Mouse (Mus musculus) adrenal gland, postnatal 4 days (tissue): ENCODE data around the gene U2af1. TPM values are rescaled to one million over a fixed set of nuclear protein-coding genes. Genes with fewer than 3 reads are reported as not detected.
"Not testable (repeated sequence)": the region's sequence is repeated elsewhere in the genome, so short reads cannot be mapped to it uniquely, and the experiment has no call there.

Source experiments
- DNase-seq, 2 experiments: peaks; one replicate each; pipeline ENCODE4 v3.0.0; 2021 to 2022; ENCODE audit warnings: low spot score in 2 of 2, mixed read lengths in 2 of 2
- long read RNA-seq, 2 experiments: library from polyadenylated mRNA; stranded (forward); transcript quantifications; one replicate each; pipeline ENCODE4 v2.0.0; 2021
- total RNA-seq, 2 experiments: library from RNA; stranded (reverse); gene quantifications; 2 replicates each; pipeline ENCODE4 v1.2.3; 2021

U2af1 gene
- total RNA-seq, result 100 to 1,000 TPM; 196 to 216 TPM
- long read RNA-seq, experiment 1, transcript U2af1-201 (8 exons, 1,046 nt), result major isoform, 52 of 76 reads
- long read RNA-seq, experiment 1, transcript U2af1-204 (2 exons, 703 nt), result minor isoform, 9 of 76 reads
- long read RNA-seq, experiment 1, partial matches to known transcripts, result 1 of 76 reads
- long read RNA-seq, experiment 1, other reads (novel, unspliced or antisense), result 3 of 76 reads
- long read RNA-seq, experiment 2, transcript U2af1-201 (8 exons, 1,046 nt), result major isoform, 153 of 213 reads
- long read RNA-seq, experiment 2, transcript U2af1-202 (8 exons, 923 nt), result minor isoform, 8 of 213 reads
- long read RNA-seq, experiment 2, transcript U2af1-204 (2 exons, 703 nt), result minor isoform, 7 of 213 reads
- long read RNA-seq, experiment 2, partial matches to known transcripts, result 4 of 213 reads
- long read RNA-seq, experiment 2, other reads (novel, unspliced or antisense), result 34 of 213 reads

- DNase-seq, result peak; percentile 94 to 95
These were observed at the start of gene U2af1 for GRCm38 (mm10) chr17:31658468-31659185. Gene U2af1, minus strand, starts transcription at chr17:31658892.

DNA sequence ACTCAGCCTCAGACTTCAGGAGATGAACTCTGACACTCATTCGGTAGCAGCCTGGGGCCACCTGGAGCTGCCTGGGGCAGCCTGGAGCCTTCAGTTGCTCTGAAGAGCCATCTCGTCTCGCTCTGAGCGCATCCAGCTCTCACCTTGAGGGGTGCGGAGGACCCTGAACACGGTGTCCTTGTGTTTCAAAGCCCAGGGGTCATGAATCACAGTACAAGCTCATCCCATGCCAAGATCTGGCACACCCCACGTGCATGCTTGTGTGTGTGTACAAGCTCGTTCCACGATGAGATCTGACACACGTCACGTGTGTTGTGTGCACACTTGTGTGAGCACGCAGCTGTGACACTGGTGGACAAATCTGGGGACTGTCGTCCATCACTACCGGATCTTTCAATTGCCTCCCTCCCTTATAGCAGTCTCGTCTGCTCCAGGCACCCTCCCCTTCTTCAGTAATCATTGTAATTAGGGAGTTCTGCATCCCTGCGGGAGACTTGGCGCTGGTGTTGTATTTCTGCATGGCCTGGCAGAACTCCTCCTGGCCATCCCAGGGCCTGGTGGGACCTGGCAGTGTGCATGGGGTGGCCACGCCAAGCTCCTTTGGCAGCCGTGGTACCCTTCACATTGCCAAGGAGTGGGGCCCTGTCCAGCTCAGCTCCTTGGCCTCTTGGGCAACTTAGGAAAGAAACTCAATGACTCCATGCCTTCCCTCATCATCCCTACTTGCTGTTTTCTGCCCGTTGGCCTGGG, 46.8 kb upstream of the U2af1 start:
- no peak for DNase-seq

- no peak for DNase-seq
These were observed 44.7 kb upstream of the U2af1 start for GRCm38 (mm10) chr17:31703276-31703980.

- DNase-seq, result no peak
These were observed 39.7 kb upstream of the U2af1 start for GRCm38 (mm10) chr17:31698347-31698746.

- DNase-seq, result not testable (repeated sequence)
These were observed 36.7 kb upstream of the U2af1 start for GRCm38 (mm10) chr17:31695356-31695755.

DNA sequence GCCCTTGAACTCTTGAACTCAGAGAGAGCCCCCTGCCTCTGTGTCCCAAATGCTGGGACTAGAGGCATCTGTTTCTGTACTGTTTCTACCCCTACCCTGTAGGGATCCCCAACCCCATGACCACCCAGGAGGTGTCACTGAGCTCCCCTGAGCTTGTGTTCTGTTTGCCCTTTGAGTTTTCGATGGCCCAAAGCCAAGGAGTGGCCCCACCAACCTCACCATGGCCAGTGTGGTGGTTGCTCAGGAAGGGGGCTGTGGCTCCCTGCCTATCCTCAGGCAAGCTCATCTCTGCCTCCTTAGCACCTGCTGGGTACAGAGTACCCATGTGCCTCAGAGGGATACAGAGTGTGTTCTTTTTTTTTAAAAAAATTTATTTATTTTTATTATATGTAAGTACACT, 36.3 kb upstream of the U2af1 start:
- no peak for DNase-seq

GRCm38 (mm10) chr17:31694023-31694376, 35.3 kb upstream of the U2af1 start:
- DNase-seq, result no peak

DNA sequence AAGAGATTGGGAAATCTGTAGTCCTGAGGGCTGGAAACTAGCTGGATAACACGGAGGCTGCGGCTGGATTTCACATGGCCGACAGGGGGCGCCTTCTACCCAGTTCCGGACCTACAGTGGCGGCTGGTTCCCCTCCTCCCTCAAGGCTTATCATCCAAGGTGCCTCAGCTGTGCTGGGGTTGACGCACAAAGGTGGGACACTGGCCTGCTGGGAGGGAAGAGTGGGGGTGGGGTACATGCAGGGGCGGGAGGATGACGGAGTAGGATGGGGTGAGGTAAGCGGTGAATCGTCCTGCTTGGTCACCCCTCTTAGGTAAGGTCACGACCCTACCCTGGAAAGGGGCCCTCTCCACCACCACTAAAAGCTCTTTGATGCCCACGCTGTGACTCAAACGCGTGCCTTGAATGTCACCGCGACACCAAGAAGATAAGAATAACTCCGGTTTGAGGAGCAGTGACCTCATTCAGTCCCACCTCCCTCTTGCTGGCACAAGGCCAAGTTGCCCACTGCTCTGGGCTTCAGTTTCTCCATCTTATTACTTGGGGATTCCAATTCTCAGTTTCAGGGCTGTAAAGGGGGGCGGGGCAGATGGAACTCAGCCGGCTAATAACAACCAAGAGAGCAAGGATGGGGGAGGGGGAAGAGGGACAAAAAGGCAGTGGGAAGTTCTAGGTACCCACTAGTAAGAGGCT, 34.8 kb upstream of the U2af1 start:
- DNase-seq, result peak; percentile 43 to 61

DNA sequence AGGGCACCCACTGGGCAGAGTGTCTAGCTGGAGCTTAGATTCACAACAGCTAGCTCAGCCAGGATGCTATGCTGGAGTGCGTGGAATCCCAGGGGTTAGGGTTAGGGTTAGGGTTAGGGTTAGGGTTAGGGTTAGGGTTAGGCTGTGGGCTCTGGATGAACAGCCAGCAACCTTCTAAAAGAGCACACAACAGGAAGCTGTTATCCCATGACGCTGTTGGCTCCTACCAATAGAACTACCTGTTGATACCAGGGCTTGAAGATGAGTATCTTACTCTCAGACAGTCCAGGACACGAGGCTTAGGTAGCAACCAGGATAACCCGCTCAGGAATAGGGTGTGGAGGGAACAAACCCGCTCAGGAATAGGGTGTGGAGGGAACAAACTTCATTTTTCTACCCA, 34.2 kb upstream of the U2af1 start:
- DNase-seq, result no peak

DNA sequence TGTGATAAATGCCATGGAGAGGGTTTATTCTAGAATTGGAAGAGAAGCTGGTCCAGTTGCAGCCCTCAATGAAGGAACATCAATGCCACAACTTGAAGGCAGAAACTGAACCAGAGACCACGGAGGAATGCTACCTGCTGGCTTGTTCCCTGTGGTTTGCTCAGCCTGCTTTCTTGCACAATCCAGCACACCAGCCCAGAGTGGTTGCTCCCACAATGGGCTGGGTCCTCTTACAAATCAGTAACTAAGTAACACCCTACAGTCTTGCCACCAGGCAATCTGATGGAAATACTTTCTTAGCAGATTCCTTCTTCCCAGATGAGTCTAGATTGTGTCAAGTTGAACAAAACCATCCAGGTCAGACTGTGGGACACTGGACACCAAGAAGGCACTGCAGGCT, 30.9 kb upstream of the U2af1 start:
- DNase-seq, result no peak

GRCm38 (mm10) chr17:31688112-31688511, 29.4 kb upstream of the U2af1 start:
- no peak for DNase-seq

DNA sequence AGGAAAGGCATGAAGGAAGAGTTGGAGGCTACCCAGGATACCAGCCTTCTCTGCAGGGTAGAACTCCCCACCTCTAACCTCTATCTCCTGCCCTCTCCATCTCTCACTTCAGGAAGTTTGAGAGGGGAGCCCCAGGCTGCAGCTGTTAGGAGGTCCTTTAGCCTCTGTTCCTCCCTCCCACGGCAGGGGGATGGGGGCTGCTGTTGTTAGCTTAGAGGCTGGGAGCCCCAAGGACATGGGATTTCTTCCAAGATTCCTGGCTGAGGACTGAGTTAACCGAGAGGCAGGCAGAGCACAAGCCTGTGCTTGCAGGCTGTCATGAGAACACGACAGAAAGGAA, 27.5 kb upstream of the U2af1 start:
- DNase-seq, result no peak

DNA sequence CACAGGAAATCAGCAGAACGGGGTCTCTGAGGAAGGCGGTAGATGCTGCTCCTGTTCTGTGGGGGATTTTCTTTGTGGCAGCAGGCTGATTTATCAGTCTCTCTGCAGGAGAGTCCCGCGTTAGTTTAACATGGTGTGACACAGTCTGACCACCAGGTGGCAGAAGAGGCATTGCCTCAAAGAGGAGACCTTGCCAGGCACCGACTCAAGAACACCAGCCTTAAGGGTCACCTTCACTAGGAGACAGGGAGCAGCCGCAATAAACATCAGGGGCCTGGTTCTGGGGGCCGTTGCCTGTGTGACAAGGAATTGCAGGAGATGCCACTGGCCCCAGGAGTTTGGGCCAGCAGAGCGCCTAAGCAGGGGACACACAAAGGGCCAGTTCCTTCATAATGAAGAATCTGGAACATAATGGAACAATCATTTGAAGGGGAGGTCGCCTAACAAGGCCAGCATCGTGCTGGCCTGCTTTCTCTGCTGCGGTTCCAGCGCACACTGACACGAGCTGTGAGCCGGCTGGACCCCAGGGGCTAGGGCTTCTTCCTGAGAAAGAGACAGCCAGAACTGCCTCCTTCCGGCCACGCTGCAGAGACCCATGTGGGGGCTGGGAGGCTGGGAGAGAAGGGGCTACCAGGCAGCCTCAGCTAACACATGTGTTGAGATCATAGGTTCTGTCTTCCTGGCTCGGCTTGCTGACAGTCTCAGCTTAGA, 27.0 kb upstream of the U2af1 start:
- peak; percentile 45 to 78 for DNase-seq

DNA sequence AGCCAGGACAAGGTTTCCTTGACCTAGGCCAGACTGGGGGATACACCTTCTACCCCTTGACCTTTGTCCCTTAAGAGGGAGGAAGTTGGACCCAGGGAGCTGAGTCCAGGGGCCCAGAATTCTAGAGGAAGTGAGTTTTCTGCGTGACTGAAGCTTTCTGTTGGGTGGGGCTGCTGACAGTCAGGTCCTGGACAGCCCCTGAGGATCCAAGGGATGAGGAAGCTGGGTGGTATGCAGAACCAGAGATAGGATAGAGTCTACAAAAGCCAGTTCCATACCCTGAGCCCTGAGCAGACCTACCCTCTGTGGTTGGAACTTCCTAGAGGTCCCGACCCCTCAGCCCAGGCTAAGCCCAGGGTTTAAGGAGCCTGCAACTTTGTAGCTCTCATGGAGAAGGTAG, 21.8 kb upstream of the U2af1 start:
- DNase-seq, result no peak

DNA sequence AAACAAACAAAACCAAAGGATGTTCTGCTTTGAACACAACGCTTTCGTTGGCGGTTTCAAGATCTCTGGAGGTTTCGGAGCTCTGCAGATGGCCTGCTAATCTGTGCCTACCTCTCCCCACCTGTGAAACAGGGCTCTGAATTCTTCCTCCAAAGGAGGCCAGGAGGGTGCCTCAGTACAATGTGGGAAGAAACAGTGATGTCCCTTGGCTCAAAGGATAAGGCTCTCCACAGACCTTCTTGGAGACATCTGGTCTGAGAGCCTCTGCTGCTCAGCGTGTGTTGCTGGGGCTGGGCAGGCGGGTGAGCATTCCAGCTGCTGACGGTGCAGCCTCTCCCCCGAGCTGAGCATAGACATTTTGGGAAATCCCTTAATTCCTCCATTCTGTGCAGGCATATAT, 18.8 kb upstream of the U2af1 start, which contains the start of gene Cryaa:
TSS of gene Cryaa (plus strand) at position 301 of the 400 bp plus-strand sequence.
- no peak for DNase-seq

DNA sequence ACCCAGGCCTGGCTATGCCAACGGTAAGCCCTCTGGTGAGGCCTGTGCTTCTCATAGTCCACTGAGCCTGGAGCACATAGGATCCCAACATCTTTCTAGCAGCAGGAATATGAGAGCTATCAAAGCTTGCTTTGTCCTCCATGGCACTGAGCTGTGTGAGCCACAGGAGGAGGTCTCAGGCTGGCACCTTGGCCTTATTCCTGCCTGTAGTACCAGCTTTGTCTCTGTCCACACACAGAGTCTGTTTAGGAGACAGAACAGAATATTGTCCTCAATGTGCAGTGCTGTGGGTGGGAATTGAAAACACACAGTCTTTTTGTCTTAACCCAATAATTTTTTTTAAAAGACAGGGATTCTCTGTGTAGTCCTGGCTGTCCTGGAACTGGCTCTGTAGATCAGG, 15.7 kb upstream of the U2af1 start:
- no peak for DNase-seq

DNA sequence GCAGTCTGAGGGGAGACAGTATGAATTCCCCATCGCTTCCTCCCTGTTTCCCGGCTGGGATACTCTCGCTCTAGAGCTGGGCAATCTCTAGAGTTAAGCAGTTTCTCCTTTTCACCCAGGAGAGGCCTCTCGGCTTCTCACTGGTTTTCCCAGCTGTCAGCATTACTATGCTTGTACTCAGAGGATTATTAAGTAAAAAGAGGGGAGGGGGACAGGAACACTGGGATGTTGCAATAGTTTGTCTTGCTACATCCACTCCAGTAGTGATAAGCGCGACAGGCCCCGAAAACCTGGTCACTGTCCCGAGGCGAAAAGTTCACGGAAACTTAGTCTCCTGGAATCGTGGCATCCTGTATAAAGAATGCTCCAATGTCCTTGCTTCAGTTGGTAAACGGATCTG, 13.6 kb upstream of the U2af1 start:
- no peak for DNase-seq

DNA sequence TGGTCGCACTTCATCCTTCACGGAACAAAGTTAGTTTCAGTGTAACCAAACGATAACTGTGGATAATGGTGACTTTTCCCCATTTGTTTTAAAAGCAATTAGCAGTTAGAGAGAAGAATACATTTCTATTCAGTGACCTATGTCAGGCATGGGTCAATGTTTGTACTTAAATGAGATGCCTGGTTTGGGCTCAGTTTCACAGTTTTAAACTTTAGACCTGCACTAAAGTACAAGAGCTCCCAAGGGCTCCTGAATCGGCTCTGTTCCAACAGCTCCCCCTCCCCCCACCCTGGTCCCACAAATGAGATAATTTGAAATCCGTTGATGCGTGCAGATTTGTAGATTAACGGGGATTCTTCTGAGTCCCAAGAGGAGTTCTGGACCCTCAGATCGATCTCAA, 13.0 kb upstream of the U2af1 start:
- no peak for DNase-seq

DNA sequence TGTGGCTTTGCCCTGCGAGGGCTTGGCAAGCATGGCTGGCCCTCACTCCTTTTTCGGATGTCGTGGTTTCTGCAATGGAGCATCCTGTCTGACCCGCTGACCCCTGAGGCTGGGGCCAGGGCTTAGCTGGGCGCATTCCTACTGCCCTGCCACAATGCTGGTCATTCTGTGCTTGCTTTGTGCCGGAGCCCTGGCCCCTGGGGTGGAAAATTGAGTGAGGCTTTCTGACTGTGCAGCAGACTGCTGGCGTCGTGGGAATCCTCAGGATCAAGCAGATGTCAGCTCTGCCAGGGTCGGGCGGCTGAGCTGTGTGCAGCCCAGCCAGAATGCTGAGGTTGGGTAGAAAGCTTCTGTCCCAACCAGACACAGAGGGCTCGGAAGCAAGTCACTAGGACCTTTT, 11.5 kb upstream of the U2af1 start:
- no peak for DNase-seq

DNA sequence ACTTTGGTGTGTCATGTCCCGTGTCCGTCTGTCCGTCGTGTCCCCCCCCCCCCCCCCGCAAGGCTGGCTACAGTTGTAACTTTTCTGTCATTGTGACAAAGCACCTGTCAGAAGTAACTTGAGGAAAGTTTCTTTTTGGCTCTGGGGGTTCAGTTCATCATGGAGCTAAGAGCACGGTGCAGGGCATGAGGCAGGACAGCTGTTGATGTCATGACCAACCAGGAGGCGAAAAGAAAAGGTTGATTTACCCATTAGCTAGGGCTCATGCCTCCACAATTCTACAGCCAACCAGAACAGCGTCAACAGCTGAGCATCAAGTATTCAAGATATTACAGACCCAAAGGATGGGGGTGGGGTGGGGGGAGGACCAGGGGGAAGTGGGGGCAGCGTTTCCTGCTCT, 9.6 kb upstream of the U2af1 start:
- DNase-seq, result no peak
